Mouse (Mus musculus): ENCODE measurements around the gene A030014E15Rik.

GRCm38 (mm10) chr1:82938666-82939065 lies 13.9 kb downstream of the A030014E15Rik start:
- no peak for TF ChIP-seq MYC (IDR thresholded peaks at IDR 0.05; ENCODE audit: low read depth, low read length)
- no peak for TF ChIP-seq ZKSCAN1 (IDR thresholded peaks at IDR 0.05; ENCODE audit: borderline replicate concordance, low read depth, low read length)
- TF ChIP-seq PAX5 (IDR thresholded peaks at IDR 0.05; ENCODE audit: low read length) = no peak
- no peak for TF ChIP-seq UBTF (IDR thresholded peaks at IDR 0.05; ENCODE audit: low read depth, low read length)
- no peak for TF ChIP-seq MAX (IDR thresholded peaks at IDR 0.05; ENCODE audit: low read length)
- no peak for TF ChIP-seq EP300 (IDR thresholded peaks at IDR 0.05; ENCODE audit: low read length)
- no peak for TF ChIP-seq CTCF (conservative IDR thresholded peaks at IDR 0.05 in 1 of 2, IDR thresholded peaks at IDR 0.05 in 1 of 2; ENCODE audit: low read depth in 2 of 2, low read length in 2 of 2)
- no peak for TF ChIP-seq ZC3H11A (IDR thresholded peaks at IDR 0.05; ENCODE audit: low read depth, low read length)
- TF ChIP-seq RAD21 (IDR thresholded peaks at IDR 0.05; ENCODE audit: low read depth, low read length) = no peak
- no peak for TF ChIP-seq E2F4 (IDR thresholded peaks at IDR 0.05; ENCODE audit: insufficient replicate concordance, low read depth, low read length)
- TF ChIP-seq CHD2 (IDR thresholded peaks at IDR 0.05; ENCODE audit: low read length) = no peak
- no peak for TF ChIP-seq ELF1 (IDR thresholded peaks at IDR 0.05; ENCODE audit: low read depth, low read length)
- TF ChIP-seq JUND (conservative IDR thresholded peaks at IDR 0.05; ENCODE audit: low read depth, low read length) = no peak
